Mouse (Mus musculus): ENCODE measurements around the gene Slc2a3.

DNA sequence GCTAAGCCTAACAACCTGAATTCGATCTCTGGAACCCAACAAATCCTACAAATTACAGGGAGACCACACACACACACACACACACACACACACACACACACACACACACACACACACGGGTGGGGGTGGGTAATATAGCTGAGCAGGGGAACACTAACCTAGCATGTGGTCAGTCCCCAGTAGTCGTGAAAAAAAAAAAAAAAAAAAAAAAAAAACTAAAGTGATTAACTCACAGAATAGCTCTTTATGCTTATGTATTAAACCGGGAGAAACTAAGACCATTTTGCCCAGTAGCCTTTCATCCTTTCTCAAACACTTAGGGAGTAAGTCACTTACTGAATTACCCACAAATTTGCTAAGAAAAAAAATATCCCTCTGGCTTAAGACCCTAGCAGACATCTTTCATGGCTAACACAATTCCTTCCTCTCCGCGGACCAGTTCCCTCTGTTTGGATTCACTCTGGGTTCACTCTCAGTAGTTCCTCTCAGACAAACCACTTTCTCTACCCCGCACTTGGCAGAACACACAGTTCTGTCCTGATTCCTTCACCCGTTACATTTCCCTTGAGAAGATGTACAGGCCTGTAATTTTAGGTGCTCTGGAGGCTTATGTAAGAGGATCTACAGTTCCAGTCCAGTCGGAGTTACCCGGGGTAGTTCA is 670 bp downstream of the Slc2a3 start:
- no peak for TF ChIP-seq POLR2A (IDR thresholded peaks at IDR 0.05; ENCODE audit: borderline replicate concordance, extremely low read depth, insufficient read depth, insufficient read length, poor library complexity, severe bottlenecking)
- TF ChIP-seq CTCF (IDR thresholded peaks at IDR 0.05; ENCODE audit: borderline replicate concordance, extremely low read depth, insufficient read depth, insufficient read length): no peak

All from brain, embryonic 14.5 days (tissue).